Mouse (Mus musculus) erythroblast, embryonic 14.5 days (primary cell): ENCODE data around the gene Gm32717.
"Not testable (repeated sequence)": the region's sequence is repeated elsewhere in the genome, so short reads cannot be mapped to it uniquely, and the experiment has no call there.

Experiments
- GATA1 ChIP-seq: IDR thresholded peaks from 2 replicates; pipeline ENCODE4 v1.6.1; 2012; ENCODE audit warnings: low read length, inconsistent platforms, mixed read lengths
- TAL1 ChIP-seq: IDR thresholded peaks from 3 replicates; pipeline ENCODE4 v1.6.1; 2012; ENCODE audit warnings: low read length, inconsistent platforms, mixed read lengths

- TF ChIP-seq TAL1, GATA1: not testable (repeated sequence)
These were observed 45.4 kb downstream of the Gm32717 start for GRCm38 (mm10) chr10:118195150-118195549.
